Mouse (Mus musculus) bone marrow macrophage, adult 2 months (primary cell): Measurements from ENCODE around the gene Adarb2. TPM values are rescaled to one million over a fixed set of nuclear protein-coding genes. Genes with fewer than 3 reads are reported as not detected.

Experiments used
- H3K27ac ChIP-seq: 2 replicates; pipeline ENCODE4 v1.5.1; 2012; ENCODE audit warnings: low read depth, low read length; ENCODE audit not compliant: insufficient read depth
- H3K4me1 ChIP-seq: 2 replicates; pipeline ENCODE4 v1.6.1; 2012; ENCODE audit warnings: low read length; ENCODE audit not compliant: control insufficient read depth, insufficient read depth
- H3K4me3 ChIP-seq: 2 replicates; pipeline ENCODE4 v1.5.1; 2012; ENCODE audit warnings: mild to moderate bottlenecking, low read length, moderate library complexity; ENCODE audit not compliant: insufficient read depth
- CTCF ChIP-seq: IDR thresholded peaks from 2 replicates; pipeline ENCODE4 v1.5.1; 2012; ENCODE audit warnings: low read depth, mild to moderate bottlenecking, low read length, moderate library complexity
- POLR2A ChIP-seq: IDR thresholded peaks from 2 replicates; pipeline ENCODE4 v1.6.1; 2012; ENCODE audit warnings: mild to moderate bottlenecking, low read depth, low read length, borderline replicate concordance
- polyA plus RNA-seq: library from polyadenylated mRNA; stranded (reverse); fragments of >200 nt; gene quantifications from 2 replicates; pipeline ENCODE4 v1.2.4, GENCODE M21; 2012; ENCODE audit not compliant: missing spikeins, insufficient read depth, insufficient read length

The Adarb2 gene
- not detected in 2 replicates for polyA plus RNA-seq

DNA sequence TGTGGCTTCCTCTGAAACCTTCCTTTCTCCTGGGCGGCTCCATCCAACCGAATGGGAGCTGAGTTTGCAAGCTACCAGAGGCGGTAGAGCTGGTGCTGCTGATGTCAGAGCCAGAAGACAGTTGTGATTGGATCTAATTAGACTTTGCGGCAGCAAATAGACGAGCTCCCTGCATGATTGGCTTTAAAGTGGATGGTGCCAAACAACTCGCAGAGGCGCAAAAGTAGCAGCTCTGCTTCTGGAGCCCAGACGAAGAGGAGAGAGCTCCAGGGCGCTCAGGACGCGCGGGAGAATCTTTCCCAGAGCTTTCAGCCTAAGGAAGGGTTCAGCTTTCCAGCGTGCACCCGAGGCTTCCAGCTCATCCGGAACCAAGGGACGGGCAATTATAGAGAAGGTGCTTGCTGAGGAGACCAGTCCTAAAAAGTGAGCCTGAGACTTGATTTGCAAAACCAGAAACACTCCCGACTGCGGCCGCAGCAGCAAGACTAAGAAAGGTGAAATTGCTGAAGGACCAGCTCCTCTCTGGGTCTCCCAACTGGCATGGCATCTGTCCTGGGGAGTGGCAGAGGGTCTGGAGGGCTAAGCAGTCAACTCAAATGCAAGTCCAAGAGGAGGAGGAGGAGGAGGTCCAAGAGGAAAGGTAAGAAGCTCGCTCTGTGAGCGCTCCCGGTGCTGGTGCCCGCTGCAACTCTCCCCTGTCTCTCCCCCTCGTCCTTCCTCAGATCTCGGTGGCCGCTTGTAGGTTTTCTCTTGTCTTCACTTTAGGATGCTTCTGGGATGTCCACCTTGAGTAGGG lies at the start of gene Adarb2:
Gene Adarb2, plus strand, starts transcription at position 186 of the 796 bp plus-strand sequence.
- H3K4me1 ChIP-seq = no peaks in the 10 kb centered on the region
- H3K4me3 ChIP-seq = no peak within 1 kb of the TSS
- TF ChIP-seq CTCF (no peak), POLR2A (no peak)
- H3K27ac ChIP-seq = no peak within 1 kb of the TSS

GRCm38 (mm10) chr13:8173800-8174199 lies 28.9 kb upstream of the Adarb2 start:
- no peaks in the 10 kb centered on the region for H3K4me1 ChIP-seq
- no peak for TF ChIP-seq CTCF
- H3K4me3 ChIP-seq = no peak overlapping the region
- H3K27ac ChIP-seq = no peak overlapping the region

GRCm38 (mm10) chr13:8191977-8192376 lies 10.7 kb upstream of the Adarb2 start:
- no peak overlapping the region for H3K4me3 ChIP-seq
- no peak overlapping the region for H3K27ac ChIP-seq
- TF ChIP-seq CTCF = no peak
- TF ChIP-seq POLR2A = no peak
- H3K4me1 ChIP-seq = no peaks in the 10 kb centered on the region

DNA sequence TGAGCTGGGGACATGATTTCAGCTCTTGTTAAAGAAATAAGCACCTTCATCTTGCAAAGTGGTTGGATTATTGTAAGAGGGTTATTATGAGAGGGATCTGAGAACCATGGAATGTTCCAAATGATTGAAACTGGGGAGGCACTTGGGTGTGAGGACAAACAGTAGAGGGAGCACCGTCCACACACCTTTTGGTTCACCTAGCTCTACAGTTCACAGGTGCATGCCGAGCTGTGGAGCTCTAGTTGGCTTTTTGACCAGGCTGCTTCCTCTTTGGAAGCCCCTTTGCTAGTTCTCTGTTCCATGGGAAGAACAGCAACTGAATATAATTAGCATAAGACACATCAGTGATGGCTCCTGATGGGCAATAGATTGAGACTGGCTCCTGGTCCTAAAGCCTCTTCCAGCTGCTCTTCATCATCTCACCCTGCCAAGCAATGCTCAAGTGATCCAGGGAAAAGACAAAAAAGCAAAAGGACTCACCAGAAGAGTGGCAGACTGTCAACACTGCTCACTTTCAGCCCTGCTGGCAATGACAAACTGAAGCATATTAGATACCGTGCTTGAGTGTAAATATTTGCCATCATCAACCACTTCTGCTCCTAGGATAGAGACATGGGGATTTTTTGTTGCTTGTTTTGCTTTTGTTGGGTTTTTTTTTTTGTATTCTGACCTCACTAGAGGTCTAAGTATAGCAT lies 3.3 kb upstream of the Adarb2 start:
- no peak overlapping the region for H3K27ac ChIP-seq
- no peaks in the 10 kb centered on the region for H3K4me1 ChIP-seq
- TF ChIP-seq CTCF (no peak), POLR2A (no peak)
- no peak overlapping the region for H3K4me3 ChIP-seq

DNA sequence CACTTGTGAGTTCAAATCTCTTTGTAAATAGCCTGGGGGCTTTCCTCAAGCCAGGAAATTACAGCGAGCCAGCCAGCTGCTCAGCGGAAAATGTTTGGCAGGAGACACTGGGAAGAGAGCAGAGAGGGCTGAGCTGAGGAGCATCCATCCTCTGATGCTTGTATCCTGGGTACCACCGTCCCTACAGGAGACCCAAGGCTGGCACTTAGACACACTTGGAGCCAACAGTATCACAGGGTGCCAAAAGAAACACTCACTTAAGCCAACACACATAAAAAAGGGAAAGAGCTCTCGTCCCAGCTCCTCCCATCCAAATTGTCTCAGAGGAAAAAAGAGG lies 779 bp downstream of the Adarb2 start:
- no peak for TF ChIP-seq POLR2A
- no peak for TF ChIP-seq CTCF
- Histone ChIP-seq H3K4me3 (no peak overlapping the region), H3K27ac (no peak overlapping the region), H3K4me1 (no peaks in the 10 kb centered on the region)

DNA sequence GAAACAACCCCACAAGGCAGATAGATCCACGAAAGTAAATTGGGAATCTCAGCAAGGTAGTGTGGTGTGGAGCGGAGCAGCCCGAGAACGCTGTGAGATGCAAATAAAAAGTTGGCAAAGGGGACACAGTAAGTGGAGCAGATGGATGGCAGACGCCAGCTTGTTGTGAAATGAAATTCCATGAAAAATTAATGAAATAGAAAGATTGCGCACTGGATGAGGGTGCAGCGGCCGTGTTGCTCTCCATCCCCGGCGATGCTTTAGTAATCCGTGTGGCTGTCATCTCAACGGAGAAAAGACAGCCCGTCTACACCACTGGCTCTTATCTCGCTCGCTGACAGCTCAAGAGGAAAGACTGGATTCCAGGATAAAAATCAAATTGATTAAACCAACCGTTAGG lies 4.7 kb downstream of the Adarb2 start:
- no peak overlapping the region for H3K4me3 ChIP-seq
- H3K4me1 ChIP-seq = no peaks in the 10 kb centered on the region
- H3K27ac ChIP-seq = no peak overlapping the region
- TF ChIP-seq CTCF (no peak), POLR2A (no peak)

- no peaks in the 10 kb centered on the region for H3K4me1 ChIP-seq
- no peak overlapping the region for H3K27ac ChIP-seq
- TF ChIP-seq POLR2A (no peak), CTCF (no peak)
These were observed 8.1 kb downstream of the Adarb2 start for GRCm38 (mm10) chr13:8210776-8211175.

GRCm38 (mm10) chr13:8238871-8239270 lies 36.2 kb downstream of the Adarb2 start:
- no peaks in the 10 kb centered on the region for H3K4me1 ChIP-seq
- H3K4me3 ChIP-seq = no peak overlapping the region
- TF ChIP-seq CTCF (no peak), POLR2A (no peak)
- H3K27ac ChIP-seq = no peak overlapping the region

More at GRCm38 (mm10) chr13:8210776-8211175, 8.1 kb downstream of the Adarb2 start:
- no peak overlapping the region for H3K4me3 ChIP-seq

GRCm38 (mm10) chr13:8248016-8248667 lies 45.5 kb downstream of the Adarb2 start:
- H3K4me1 ChIP-seq = peaks cover 3% of the 10 kb centered on the region
- H3K27ac ChIP-seq = no peak overlapping the region
- TF ChIP-seq CTCF (no peak), POLR2A (no peak)
- no peak overlapping the region for H3K4me3 ChIP-seq

DNA sequence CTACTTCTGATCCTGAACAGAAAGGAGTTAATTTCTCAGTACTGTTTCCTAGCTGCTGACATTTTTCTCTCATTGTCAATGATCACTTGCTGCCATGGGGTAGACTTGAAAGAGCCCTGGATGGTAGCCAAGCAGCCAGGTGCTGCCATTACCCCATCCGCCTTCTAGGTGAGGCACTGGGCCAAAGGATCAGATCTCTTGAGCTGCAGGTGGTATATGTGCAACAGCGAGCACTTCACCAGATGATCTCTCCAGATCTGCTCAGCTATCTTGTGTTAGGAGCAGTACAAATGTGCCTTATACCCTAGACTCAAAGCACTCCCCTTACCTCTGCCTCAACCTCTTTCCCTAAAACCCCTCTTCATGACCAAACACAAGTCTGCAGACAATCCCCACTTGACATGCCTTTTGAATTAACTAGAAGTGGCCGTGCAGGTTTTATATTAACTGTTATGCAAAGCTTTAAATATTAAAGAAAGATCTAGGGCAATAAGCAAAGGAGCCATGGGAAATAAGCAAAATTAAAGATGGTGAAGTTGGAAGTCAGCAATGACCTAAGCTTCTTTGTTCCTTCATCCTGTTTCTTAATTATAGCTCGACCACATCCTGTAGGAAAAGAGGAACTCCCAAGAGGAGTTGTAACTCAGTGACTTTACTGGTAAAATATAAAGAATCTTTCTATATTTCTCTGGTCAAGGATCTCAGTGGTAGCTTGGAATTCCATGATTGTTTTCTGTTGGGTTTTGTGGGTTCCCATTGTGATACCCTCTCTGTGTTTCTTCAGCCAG lies 69.7 kb downstream of the Adarb2 start:
- Histone ChIP-seq H3K27ac (peak overlapping the region; percentile 95), H3K4me3 (no peak overlapping the region), H3K4me1 (peaks cover 21% of the 10 kb centered on the region)
- TF ChIP-seq CTCF (no peak), POLR2A (no peak)
